Mouse (Mus musculus) hindlimb bud, embryonic 11.5 days (tissue): Measurements from ENCODE around the gene Gstp3.
A peak's percentile ranks its signal among the peaks of the same experiment; 100 is the strongest.
"Not testable (repeated sequence)": the region's sequence is repeated elsewhere in the genome, so short reads cannot be mapped to it uniquely, and the experiment has no call there.

Experiments used
- DNase-seq: peaks from one replicate; pipeline ENCODE4 v3.0.0-alpha.2; 2012; ENCODE audit warnings: low read depth, low spot score; ENCODE audit errors: extremely low spot score

Gstp3 gene

GRCm38 (mm10) chr19:4063357-4063756, 4.0 kb upstream of the Gstp3 start:
- not testable (repeated sequence) for DNase-seq

GRCm38 (mm10) chr19:4060899-4061465, 1.6 kb upstream of the Gstp3 start:
- no peak for DNase-seq

- DNase-seq, result not testable (repeated sequence)
Measured at GRCm38 (mm10) chr19:4060044-4060898, 902 bp upstream of the Gstp3 start.

- no peak for DNase-seq
Measured at GRCm38 (mm10) chr19:4058581-4058980, 788 bp downstream of the Gstp3 start.

- DNase-seq, result no peak
Measured at GRCm38 (mm10) chr19:4057962-4058361, 1.4 kb downstream of the Gstp3 start.

- no peak for DNase-seq
Measured at GRCm38 (mm10) chr19:4057389-4057788, 2.0 kb downstream of the Gstp3 start.

GRCm38 (mm10) chr19:4056727-4057126, 2.6 kb downstream of the Gstp3 start:
- no peak for DNase-seq

GRCm38 (mm10) chr19:4055947-4056693, 3.2 kb downstream of the Gstp3 start:
- DNase-seq, result no peak

- DNase-seq, result no peak
Measured at GRCm38 (mm10) chr19:4055216-4055946, 4.0 kb downstream of the Gstp3 start.

GRCm38 (mm10) chr19:4054613-4055012, 4.8 kb downstream of the Gstp3 start:
- DNase-seq, result no peak

- DNase-seq, result no peak
Measured at GRCm38 (mm10) chr19:4052516-4053030, 6.8 kb downstream of the Gstp3 start.

GRCm38 (mm10) chr19:4051741-4052515, 7.4 kb downstream of the Gstp3 start:
- no peak for DNase-seq

- DNase-seq, result no peak
Measured at GRCm38 (mm10) chr19:4051016-4051415, 8.4 kb downstream of the Gstp3 start.

GRCm38 (mm10) chr19:4049069-4049468, 10.3 kb downstream of the Gstp3 start:
- not testable (repeated sequence) for DNase-seq

GRCm38 (mm10) chr19:4047859-4048258, 11.5 kb downstream of the Gstp3 start:
- peak; percentile 79 for DNase-seq

- DNase-seq, result no peak
Measured at GRCm38 (mm10) chr19:4046866-4047254, 12.5 kb downstream of the Gstp3 start.

GRCm38 (mm10) chr19:4045966-4046865, 13.2 kb downstream of the Gstp3 start, which contains the start of gene Gstp2:
Gene Gstp2, minus strand, starts transcription at chr19:4046023.
- no peak for DNase-seq

GRCm38 (mm10) chr19:4044109-4044508, 15.3 kb downstream of the Gstp3 start:
- not testable (repeated sequence) for DNase-seq

GRCm38 (mm10) chr19:4042124-4042523, 17.2 kb downstream of the Gstp3 start:
- DNase-seq, result no peak
